Mouse (Mus musculus): ENCODE results near the gene 5830473C10Rik. TPM values are rescaled to one million over a fixed set of nuclear protein-coding genes. Genes with fewer than 3 reads are reported as not detected.

The 5830473C10Rik gene
- polyA plus RNA-seq, 1 experiment from 2014 or later = 0.06 TPM

- POLR2A ChIA-PET = no interaction called here
- CTCF ChIA-PET = interaction anchor here (1.3 to 2.2 kb wide), 3 partner anchors 11 to 67 kb away, joined by 3 to 7 read pairs (median 6); no protein-coding TSS in a partner anchor
- peak; percentile 31 for ATAC-seq
- H3K27me3 ChIP-seq = no peaks in the 10 kb centered on the region
- in situ Hi-C loops (cut with MboI; ENCODE audit: low pct_unique_long_range_greater_than_20kb) = no loop called here
- DNase-seq (ENCODE audit: low read depth, low spot score) = no peak
- TF ChIP-seq CTCF (IDR thresholded peaks at IDR 0.05) = no peak
Observed at GRCm38 (mm10) chr5:90567788-90568187, 6.9 kb downstream of the 5830473C10Rik start.

- no peak for TF ChIP-seq CTCF (IDR thresholded peaks at IDR 0.05)
- H3K27me3 ChIP-seq = no peaks in the 10 kb centered on the region
- CTCF ChIA-PET = interaction anchor here (1.3 to 2.2 kb wide), 2 partner anchors 21 to 68 kb away, joined by 6 to 7 read pairs; no protein-coding TSS in a partner anchor
- ATAC-seq (peak; percentile 49), DNase-seq (ENCODE audit: low read depth, low spot score) (peak; percentile 68)
- in situ Hi-C loops (cut with MboI; ENCODE audit: low pct_unique_long_range_greater_than_20kb) = no loop called here
- POLR2A ChIA-PET = no interaction called here
Observed at GRCm38 (mm10) chr5:90568338-90568737, 7.4 kb downstream of the 5830473C10Rik start.

GRCm38 (mm10) chr5:90571216-90571615 lies 10.3 kb downstream of the 5830473C10Rik start:
- H3K27me3 ChIP-seq = no peaks in the 10 kb centered on the region
- ATAC-seq (no peak), DNase-seq (ENCODE audit: low read depth, low spot score) (no peak)
- ChIA-PET CTCF (interaction anchor here (1.0 kb wide), 2 partner anchors 14 to 18 kb away, joined by 3 to 4 read pairs; no protein-coding TSS in a partner anchor), POLR2A (no interaction called here)
- TF ChIP-seq CTCF (IDR thresholded peaks at IDR 0.05) = no peak
- in situ Hi-C loops (cut with MboI; ENCODE audit: low pct_unique_long_range_greater_than_20kb) = loop anchor here (10.0 kb wide), 1 partner anchor 186 kb away; no protein-coding TSS in a partner anchor

GRCm38 (mm10) chr5:90577751-90578150 lies 16.8 kb downstream of the 5830473C10Rik start:
- in situ Hi-C loops (cut with MboI; ENCODE audit: low pct_unique_long_range_greater_than_20kb) = loop anchor here (10.0 kb wide), 1 partner anchor 193 kb away; no protein-coding TSS in a partner anchor
- no peak for TF ChIP-seq CTCF (IDR thresholded peaks at IDR 0.05)
- no peak for ATAC-seq
- no peak for DNase-seq (ENCODE audit: low read depth, low spot score)
- ChIA-PET POLR2A (no interaction called here), CTCF (interaction anchor here (0.9 to 2.2 kb wide), 3 partner anchors 9 to 15 kb away, joined by 3 to 11 read pairs (median 4); no protein-coding TSS in a partner anchor)
- no peaks in the 10 kb centered on the region for H3K27me3 ChIP-seq

- ChIA-PET CTCF (interaction anchor here (0.7 to 2.3 kb wide), 4 partner anchors 10 to 257 kb away, joined by 3 to 15 read pairs (median 4); no protein-coding TSS in a partner anchor), POLR2A (interaction anchor here (0.6 kb wide), 1 partner anchor 345 kb away, joined by 4 read pairs; no protein-coding TSS in a partner anchor)
- in situ Hi-C loops (cut with MboI; ENCODE audit: low pct_unique_long_range_greater_than_20kb) = loop anchor here (10.0 kb wide), 1 partner anchor 195 kb away; no protein-coding TSS in a partner anchor
- H3K27me3 ChIP-seq = no peaks in the 10 kb centered on the region
- no peak for TF ChIP-seq CTCF (IDR thresholded peaks at IDR 0.05)
- ATAC-seq = no peak
- DNase-seq (ENCODE audit: low read depth, low spot score) = no peak
Observed at GRCm38 (mm10) chr5:90579556-90579955, 18.6 kb downstream of the 5830473C10Rik start.

- H3K27me3 ChIP-seq = no peaks in the 10 kb centered on the region
- ATAC-seq = no peak
- in situ Hi-C loops (cut with MboI; ENCODE audit: low pct_unique_long_range_greater_than_20kb) = no loop called here
- no peak for TF ChIP-seq CTCF (IDR thresholded peaks at IDR 0.05)
- CTCF ChIA-PET = no interaction called here
- POLR2A ChIA-PET = no interaction called here
- no peak for DNase-seq (ENCODE audit: low read depth, low spot score)
Observed at GRCm38 (mm10) chr5:90582179-90582578, 21.3 kb downstream of the 5830473C10Rik start.

GRCm38 (mm10) chr5:90584799-90585198 lies 23.9 kb downstream of the 5830473C10Rik start:
- ChIA-PET POLR2A (no interaction called here), CTCF (interaction anchor here (0.9 to 1.3 kb wide), 2 partner anchors 14 to 83 kb away, joined by 3 to 9 read pairs; no protein-coding TSS in a partner anchor)
- no peak for DNase-seq (ENCODE audit: low read depth, low spot score)
- in situ Hi-C loops (cut with MboI; ENCODE audit: low pct_unique_long_range_greater_than_20kb) = loop anchor here (5.0 kb wide), 1 partner anchor 87 kb away; no protein-coding TSS in a partner anchor
- ATAC-seq = no peak
- H3K27me3 ChIP-seq = no peaks in the 10 kb centered on the region
- no peak for TF ChIP-seq CTCF (IDR thresholded peaks at IDR 0.05)

- no peak for DNase-seq (ENCODE audit: low read depth, low spot score)
- no peak for ATAC-seq
- in situ Hi-C loops (cut with MboI; ENCODE audit: low pct_unique_long_range_greater_than_20kb) = loop anchor here (5.0 kb wide), 1 partner anchor 89 kb away; no protein-coding TSS in a partner anchor
- POLR2A ChIA-PET = no interaction called here
- H3K27me3 ChIP-seq = no peaks in the 10 kb centered on the region
- TF ChIP-seq CTCF (IDR thresholded peaks at IDR 0.05) = no peak
- CTCF ChIA-PET = interaction anchor here (0.9 to 3.5 kb wide), 3 partner anchors 9 to 66 kb away, joined by 4 to 18 read pairs (median 4); no protein-coding TSS in a partner anchor
Observed at GRCm38 (mm10) chr5:90586511-90586910, 25.6 kb downstream of the 5830473C10Rik start.

- POLR2A ChIA-PET = no interaction called here
- CTCF ChIA-PET = interaction anchor here (0.6 to 3.5 kb wide), 20 partner anchors 8 to 385 kb away, joined by 3 to 24 read pairs (median 4); no protein-coding TSS in a partner anchor
- no peak for TF ChIP-seq CTCF (IDR thresholded peaks at IDR 0.05)
Observed at GRCm38 (mm10) chr5:90588104-90588503, 27.2 kb downstream of the 5830473C10Rik start.

GRCm38 (mm10) chr5:90588708-90589595 lies 28.0 kb downstream of the 5830473C10Rik start:
- ChIA-PET POLR2A (interaction anchor here (0.7 kb wide), 1 partner anchor 91 kb away, joined by 3 read pairs; no protein-coding TSS in a partner anchor), CTCF (interaction anchor here (0.6 to 3.5 kb wide), 29 partner anchors 9 to 386 kb away, joined by 3 to 24 read pairs (median 3); no protein-coding TSS in a partner anchor)
- ATAC-seq (peak; percentile 55), DNase-seq (ENCODE audit: low read depth, low spot score) (no peak)
- in situ Hi-C loops (cut with MboI; ENCODE audit: low pct_unique_long_range_greater_than_20kb) = loop anchor here (5.0 kb wide), 1 partner anchor 92 kb away; no protein-coding TSS in a partner anchor
- peak; percentile 82 for TF ChIP-seq CTCF (IDR thresholded peaks at IDR 0.05)
- H3K27me3 ChIP-seq = no peaks in the 10 kb centered on the region

More at GRCm38 (mm10) chr5:90588104-90588503, 27.2 kb downstream of the 5830473C10Rik start:
- DNase-seq (ENCODE audit: low read depth, low spot score) (no peak), ATAC-seq (no peak)
- H3K27me3 ChIP-seq = no peaks in the 10 kb centered on the region
- in situ Hi-C loops (cut with MboI; ENCODE audit: low pct_unique_long_range_greater_than_20kb) = loop anchor here (5.0 kb wide), 1 partner anchor 91 kb away; no protein-coding TSS in a partner anchor
